Mouse (Mus musculus) CH12.LX (cell line): ENCODE measurements around the gene Stxbp1. TPM values are rescaled to one million over a fixed set of nuclear protein-coding genes. Genes with fewer than 3 reads are reported as not detected.

ENCODE experiments used
- DNase-seq: peaks from one replicate; pipeline ENCODE4 v3.0.0-alpha.2; 2013; ENCODE audit errors: extremely low read depth
- H3K27ac ChIP-seq: 2 replicates; pipeline ENCODE4 v1.5.1; 2012; ENCODE audit warnings: low read depth, mild to moderate bottlenecking, control low read depth, moderate library complexity; ENCODE audit not compliant: insufficient read depth
- H3K27me3 ChIP-seq: replicated peaks from 2 replicates; pipeline ENCODE3; 2012; ENCODE audit warnings: inconsistent platforms
- H3K36me3 ChIP-seq, 2 experiments: replicated peaks in 1 of 2; 2 replicates each; pipeline versions ENCODE3 to v1.6.1; 2012; ENCODE audit warnings: inconsistent platforms in 1 of 2, low read length in 1 of 2, mild to moderate bottlenecking in 1 of 2, mixed read lengths in 1 of 2, moderate library complexity in 1 of 2; ENCODE audit not compliant: control insufficient read depth in 1 of 2, insufficient read depth in 1 of 2
- H3K4me1 ChIP-seq, 2 experiments: 2 replicates each; pipeline ENCODE4 v1.6.1; 2012; ENCODE audit warnings: inconsistent platforms in 1 of 2, moderate library complexity in 1 of 2; ENCODE audit not compliant: insufficient read depth in 2 of 2, control insufficient read depth in 1 of 2
- H3K4me2 ChIP-seq: 2 replicates; pipeline ENCODE4 v1.6.1; 2012; ENCODE audit warnings: low read depth, mild to moderate bottlenecking, control low read depth; ENCODE audit not compliant: poor library complexity, insufficient read depth, severe bottlenecking
- H3K4me3 ChIP-seq, 3 experiments: fragments of 150-350 bp in 1 of 3; sonication (generic) in 1 of 3; replicated peaks in 1 of 3; 2 replicates each; pipeline versions ENCODE3 to v1.5.1; 2011 to 2012; ENCODE audit warnings: low read depth in 2 of 3, low read length in 2 of 3, mild to moderate bottlenecking in 2 of 3, moderate library complexity in 2 of 3, control low read depth in 1 of 3, improper control_type of control experiment in 1 of 3, inconsistent platforms in 1 of 3, mixed read lengths in 1 of 3; ENCODE audit not compliant: poor library complexity in 1 of 3
- H3K79me2 ChIP-seq: replicated peaks from 2 replicates; pipeline ENCODE4 v1.6.1; 2012; ENCODE audit warnings: mild to moderate bottlenecking, moderate library complexity; ENCODE audit not compliant: control insufficient read depth, poor library complexity, insufficient read depth, severe bottlenecking; ENCODE audit errors: extremely low read depth
- H3K9ac ChIP-seq: 2 replicates; pipeline ENCODE4 v1.6.1; 2012; ENCODE audit warnings: low read depth, mild to moderate bottlenecking, control low read depth, moderate library complexity; ENCODE audit not compliant: insufficient read depth
- H3K9me3 ChIP-seq: replicated peaks from 2 replicates; pipeline ENCODE3; 2012; ENCODE audit warnings: low read length, inconsistent platforms, mixed read lengths
- BHLHE40 ChIP-seq: IDR thresholded peaks from 2 replicates; pipeline ENCODE4 v1.6.1; 2011; ENCODE audit warnings: mild to moderate bottlenecking, low read depth, low read length, improper control_type of control experiment
- CHD2 ChIP-seq: IDR thresholded peaks from 2 replicates; pipeline ENCODE4 v1.6.1; 2011; ENCODE audit warnings: low read length, improper control_type of control experiment
- CTCF ChIP-seq, 2 experiments: IDR thresholded peaks in 1 of 2; conservative IDR thresholded peaks in 1 of 2; 2 replicates each; pipeline ENCODE4 v1.5.1; 2011 to 2012; ENCODE audit warnings: low read depth in 2 of 2, low read length in 2 of 2, improper control_type of control experiment in 1 of 2, inconsistent platforms in 1 of 2, mild to moderate bottlenecking in 1 of 2, moderate library complexity in 1 of 2
- E2F4 ChIP-seq: IDR thresholded peaks from 2 replicates; pipeline ENCODE4 v1.6.1; 2011; ENCODE audit warnings: low read depth, low read length, improper control_type of control experiment; ENCODE audit not compliant: insufficient replicate concordance
- EP300 ChIP-seq: IDR thresholded peaks from 2 replicates; pipeline ENCODE4 v1.6.1; 2011; ENCODE audit warnings: low read length, improper control_type of control experiment
- ETS1 ChIP-seq: conservative IDR thresholded peaks from 2 replicates; pipeline ENCODE4 v1.6.1; 2012; ENCODE audit warnings: low read depth, mild to moderate bottlenecking, inconsistent platforms, low read length, improper control_type of control experiment, moderate library complexity
- GABPA ChIP-seq: IDR thresholded peaks from 2 replicates; pipeline ENCODE4 v1.6.1; 2012; ENCODE audit warnings: low read depth, low read length, improper control_type of control experiment, inconsistent platforms; ENCODE audit not compliant: insufficient replicate concordance
- HCFC1 ChIP-seq: IDR thresholded peaks from 2 replicates; pipeline ENCODE4 v1.6.1; 2012; ENCODE audit warnings: low read depth, mild to moderate bottlenecking, inconsistent platforms, low read length, improper control_type of control experiment
- IRF4 ChIP-seq: IDR thresholded peaks from 2 replicates; pipeline ENCODE4 v1.6.1; 2014; ENCODE audit warnings: low read depth, mild to moderate bottlenecking, inconsistent platforms, low read length, improper control_type of control experiment
- JUND ChIP-seq: conservative IDR thresholded peaks from 2 replicates; pipeline ENCODE4 v1.6.1; 2011; ENCODE audit warnings: low read depth, low read length, improper control_type of control experiment
- MAX ChIP-seq: IDR thresholded peaks from 2 replicates; pipeline ENCODE4 v1.6.1; 2011; ENCODE audit warnings: low read length, improper control_type of control experiment
- MXI1 ChIP-seq: IDR thresholded peaks from 2 replicates; pipeline ENCODE4 v1.6.1; 2011; ENCODE audit warnings: mild to moderate bottlenecking, low read depth, low read length, improper control_type of control experiment
- MYC ChIP-seq: IDR thresholded peaks from 2 replicates; pipeline ENCODE4 v1.6.1; 2011; ENCODE audit warnings: low read depth, mild to moderate bottlenecking, improper control_type of control experiment, low read length
- NRF1 ChIP-seq: IDR thresholded peaks from 2 replicates; pipeline ENCODE4 v1.6.1; 2014; ENCODE audit warnings: low read depth, mild to moderate bottlenecking, inconsistent platforms, low read length, improper control_type of control experiment, moderate library complexity
- PAX5 ChIP-seq: IDR thresholded peaks from 2 replicates; pipeline ENCODE4 v1.6.1; 2012; ENCODE audit warnings: low read length, inconsistent platforms, mixed read lengths
- POLR2A ChIP-seq: IDR thresholded peaks from 2 replicates; pipeline ENCODE4 v1.6.1; 2011; ENCODE audit warnings: low read depth, mild to moderate bottlenecking, improper control_type of control experiment, low read length
- POLR2AphosphoS2 ChIP-seq: IDR thresholded peaks from 2 replicates; pipeline ENCODE4 v1.6.1; 2011; ENCODE audit warnings: low read depth, low read length, improper control_type of control experiment
- RAD21 ChIP-seq: IDR thresholded peaks from 2 replicates; pipeline ENCODE4 v1.6.1; 2011; ENCODE audit warnings: low read depth, mild to moderate bottlenecking, low read length, improper control_type of control experiment, moderate library complexity
- RCOR1 ChIP-seq: conservative IDR thresholded peaks from 2 replicates; pipeline ENCODE4 v1.6.1; 2012; ENCODE audit warnings: low read depth, mild to moderate bottlenecking, inconsistent platforms, low read length, improper control_type of control experiment
- SIN3A ChIP-seq: IDR thresholded peaks from 2 replicates; pipeline ENCODE4 v1.6.1; 2012; ENCODE audit warnings: low read length, improper control_type of control experiment, inconsistent platforms
- SMC3 ChIP-seq: IDR thresholded peaks from 2 replicates; pipeline ENCODE4 v1.6.1; 2011; ENCODE audit warnings: low read depth, low read length, improper control_type of control experiment
- UBTF ChIP-seq: IDR thresholded peaks from 2 replicates; pipeline ENCODE4 v1.6.1; 2012; ENCODE audit warnings: low read depth, mild to moderate bottlenecking, inconsistent platforms, low read length, improper control_type of control experiment, moderate library complexity
- USF1 ChIP-seq: IDR thresholded peaks from 2 replicates; pipeline ENCODE4 v1.6.1; 2014; ENCODE audit warnings: low read depth, mild to moderate bottlenecking, inconsistent platforms, low read length, improper control_type of control experiment
- USF2 ChIP-seq: conservative IDR thresholded peaks from 2 replicates; pipeline ENCODE4 v1.6.1; 2011; ENCODE audit warnings: low read depth, low read length, improper control_type of control experiment
- ZC3H11A ChIP-seq: IDR thresholded peaks from 2 replicates; pipeline ENCODE4 v1.6.1; 2012; ENCODE audit warnings: low read depth, mild to moderate bottlenecking, inconsistent platforms, low read length, improper control_type of control experiment
- ZKSCAN1 ChIP-seq: IDR thresholded peaks from 2 replicates; pipeline ENCODE4 v1.6.1; 2012; ENCODE audit warnings: low read depth, inconsistent platforms, low read length, improper control_type of control experiment, borderline replicate concordance
- ZMIZ1 ChIP-seq: IDR thresholded peaks from 2 replicates; pipeline ENCODE4 v1.6.1; 2012; ENCODE audit warnings: low read depth, mild to moderate bottlenecking, inconsistent platforms, low read length, improper control_type of control experiment
- ZNF384 ChIP-seq: IDR thresholded peaks from 2 replicates; pipeline ENCODE4 v1.6.1; 2012; ENCODE audit warnings: low read depth, low read length, improper control_type of control experiment, inconsistent platforms
- dilution Hi-C: fragments of 300-500 bp; cut with MboI; formaldehyde crosslinking; loops from 2 replicates; pipeline ENCODE4 v1.14.3; 2020; ENCODE audit warnings: low sequenced_read_pairs; ENCODE audit not compliant: extremely low pct_unique_long_range_greater_than_20kb, extremely low pct_ligation_motif_present
- in situ Hi-C: fragments of 300-500 bp; cut with MboI; formaldehyde crosslinking; loops from 3 replicates; pipeline ENCODE4 v1.14.3; 2019; ENCODE audit warnings: low sequenced_read_pairs, low pct_ligation_motif_present, low pct_unique_long_range_greater_than_20kb, mixed read lengths
- polyA plus RNA-seq: library from polyadenylated mRNA; unstranded; fragments of >175 nt; gene quantifications from 2 replicates; pipeline ENCODE4 v1.2.1, GENCODE M21; 2012; ENCODE audit warnings: low read depth; ENCODE audit not compliant: insufficient read length
- total RNA-seq, 2 experiments: library from RNA; depleted of rRNA; stranded (reverse); fragments of 300-350 nt in 1 of 2; fragments of >200 nt in 1 of 2; gene quantifications; 2 replicates each; pipeline ENCODE4 v1.2.3; 2012 to 2014

Gene Stxbp1
- total and polyA plus RNA-seq, 3 experiments, result 1.5 to 8.3 (median 2.5) TPM

- TF ChIP-seq USF1, result no peak
- TF ChIP-seq JUND, result no peak
- TF ChIP-seq PAX5, result no peak
- TF ChIP-seq E2F4, result no peak
- TF ChIP-seq SMC3, result no peak
- no peak for TF ChIP-seq CHD2
- TF ChIP-seq RAD21, result no peak
- no peak for TF ChIP-seq MYC
- dilution Hi-C loops, result no loop called here
- in situ Hi-C loops, result no loop called here
- DNase-seq, result no peak
- Histone ChIP-seq H3K79me2 (no peaks in the 10 kb centered on the region), H3K27me3 (no peaks in the 10 kb centered on the region), H3K4me3 (no peak overlapping the region), H3K36me3 (no peaks in the 10 kb centered on the region), H3K9me3 (no peaks in the 10 kb centered on the region), H3K4me1 (peaks cover 3% of the 10 kb centered on the region in 2 experiments; a peak in 3 of 4 replicates), H3K4me2 (no peak overlapping the region), H3K27ac (no peak overlapping the region), H3K9ac (no peak overlapping the region)
Measured at GRCm38 (mm10) chr2:32859622-32860012, 12.6 kb upstream of the Stxbp1 start.

- DNase-seq, result peak; percentile 63
- TF ChIP-seq BHLHE40, result no peak
- no peak for TF ChIP-seq CHD2
- peak; percentile 73; the same call in 1 of the 2 replicates for TF ChIP-seq E2F4
- TF ChIP-seq MXI1, result no peak
- no peak for TF ChIP-seq ZKSCAN1
- no peak for TF ChIP-seq POLR2AphosphoS2
- TF ChIP-seq IRF4, result no peak
- TF ChIP-seq ETS1, result no peak
- no peak for TF ChIP-seq EP300
- TF ChIP-seq SIN3A, result no peak
- no peak for TF ChIP-seq MAX
- TF ChIP-seq HCFC1, result no peak
- no peak for TF ChIP-seq USF1
- TF ChIP-seq CTCF (conservative IDR thresholded peaks at IDR 0.05 in 1 of 2, IDR thresholded peaks at IDR 0.05 in 1 of 2; ENCODE audit: low read depth in 2 of 2, low read length in 2 of 2), result peak; percentile 77 to 80
- no peak for TF ChIP-seq USF2
- TF ChIP-seq MYC, result no peak
- TF ChIP-seq ZC3H11A, result no peak
- no peak for TF ChIP-seq PAX5
- no peak for TF ChIP-seq NRF1
- no peak for TF ChIP-seq UBTF
- TF ChIP-seq RAD21, result peak; percentile 6
- TF ChIP-seq POLR2A, result no peak
- TF ChIP-seq RCOR1, result no peak
- no peak for TF ChIP-seq ZMIZ1
- peak; percentile 39 for TF ChIP-seq SMC3
- no peak for TF ChIP-seq GABPA
- TF ChIP-seq ZNF384, result no peak
- TF ChIP-seq, all 38 proteins: peak for 4
Measured at GRCm38 (mm10) chr2:32859010-32859621, 12.1 kb upstream of the Stxbp1 start.

More at GRCm38 (mm10) chr2:32859010-32859621, 12.1 kb upstream of the Stxbp1 start:
- no peak overlapping the region for H3K9ac ChIP-seq
- H3K4me2 ChIP-seq, result no peak overlapping the region
- H3K4me3 ChIP-seq, result no peak overlapping the region
- no peaks in the 10 kb centered on the region for H3K36me3 ChIP-seq
- H3K27ac ChIP-seq, result no peak overlapping the region
- no peaks in the 10 kb centered on the region for H3K27me3 ChIP-seq
- H3K4me1 ChIP-seq, result peaks cover 3% of the 10 kb centered on the region in 2 experiments; a peak in 3 of 4 replicates
- dilution Hi-C loops (no loop called here), in situ Hi-C loops (no loop called here)
- no peaks in the 10 kb centered on the region for H3K9me3 ChIP-seq
- H3K79me2 ChIP-seq, result no peaks in the 10 kb centered on the region
